Mouse (Mus musculus) layer of hippocampus, adult 11-12 months (tissue): ENCODE results near the gene Cul9.
"Not testable (repeated sequence)": the region's sequence is repeated elsewhere in the genome, so short reads cannot be mapped to it uniquely, and the experiment has no call there.

ENCODE experiments used
- DNase-seq: peaks from one replicate; pipeline ENCODE4 v3.0.0; 2022; ENCODE audit warnings: low spot score

Gene Cul9

GRCm38 (mm10) chr17:46502775-46503174 lies 43.4 kb downstream of the Cul9 start:
- DNase-seq = no peak

GRCm38 (mm10) chr17:46497956-46498355 lies 48.2 kb downstream of the Cul9 start:
- no peak for DNase-seq

- peak; percentile 82 for DNase-seq
Measured at GRCm38 (mm10) chr17:46496623-46497434, 49.4 kb downstream of the Cul9 start, which contains the start of gene Dnph1. TSS of gene Dnph1 (plus strand) at chr17:46496711.

GRCm38 (mm10) chr17:46496081-46496480 lies 50.1 kb downstream of the Cul9 start:
- DNase-seq = not testable (repeated sequence)

- no peak for DNase-seq
Measured at GRCm38 (mm10) chr17:46495486-46495885, 50.7 kb downstream of the Cul9 start.

- peak; percentile 60 for DNase-seq
Measured at GRCm38 (mm10) chr17:46487431-46487830, 58.8 kb downstream of the Cul9 start, which contains the start of gene Ttbk1. TSS of gene Ttbk1 (minus strand) at chr17:46487675.

- DNase-seq = no peak
Measured at GRCm38 (mm10) chr17:46486995-46487394, 59.2 kb downstream of the Cul9 start.

GRCm38 (mm10) chr17:46484461-46484875 lies 61.7 kb downstream of the Cul9 start:
- DNase-seq = peak; percentile 35

GRCm38 (mm10) chr17:46484021-46484431 lies 62.2 kb downstream of the Cul9 start:
- DNase-seq = no peak

- DNase-seq = peak; percentile 54
Measured at GRCm38 (mm10) chr17:46483561-46484001, 62.6 kb downstream of the Cul9 start.

GRCm38 (mm10) chr17:46477286-46477685 lies 68.9 kb downstream of the Cul9 start:
- no peak for DNase-seq

GRCm38 (mm10) chr17:46476601-46477000 lies 69.6 kb downstream of the Cul9 start:
- DNase-seq = no peak

GRCm38 (mm10) chr17:46467830-46468229 lies 78.4 kb downstream of the Cul9 start:
- DNase-seq = no peak

- DNase-seq = no peak
Measured at GRCm38 (mm10) chr17:46462226-46462625, 84.0 kb downstream of the Cul9 start.

- DNase-seq = no peak
Measured at GRCm38 (mm10) chr17:46461347-46461746, 84.8 kb downstream of the Cul9 start.

- no peak for DNase-seq
Measured at GRCm38 (mm10) chr17:46460673-46461072, 85.5 kb downstream of the Cul9 start.

- no peak for DNase-seq
Measured at GRCm38 (mm10) chr17:46458439-46458838, 87.7 kb downstream of the Cul9 start.

GRCm38 (mm10) chr17:46457791-46458190 lies 88.4 kb downstream of the Cul9 start:
- peak; percentile 63 for DNase-seq

GRCm38 (mm10) chr17:46455110-46455691 lies 91.0 kb downstream of the Cul9 start:
- DNase-seq = peak; percentile 36

- DNase-seq = no peak
Measured at GRCm38 (mm10) chr17:46454539-46454938, 91.6 kb downstream of the Cul9 start.

GRCm38 (mm10) chr17:46453970-46454411 lies 92.2 kb downstream of the Cul9 start:
- no peak for DNase-seq

- no peak for DNase-seq
Measured at GRCm38 (mm10) chr17:46453302-46453948, 92.8 kb downstream of the Cul9 start.

- no peak for DNase-seq
Measured at GRCm38 (mm10) chr17:46452683-46453082, 93.5 kb downstream of the Cul9 start.
